Mouse (Mus musculus) CD8-positive naive resting alpha-beta T cell, adult 2 months (primary cell): ENCODE measurements around the gene Stx1a.

Experiments
- DNase-seq, 2 experiments: peaks; one replicate each; pipeline ENCODE4 v3.0.0; 2022; ENCODE audit warnings: low read depth in 2 of 2, low spot score in 2 of 2

Gene Stx1a

GRCm38 (mm10) chr5:135007802-135008571, 15.3 kb upstream of the Stx1a start:
- peak; percentile 27 to 29 for DNase-seq

DNA sequence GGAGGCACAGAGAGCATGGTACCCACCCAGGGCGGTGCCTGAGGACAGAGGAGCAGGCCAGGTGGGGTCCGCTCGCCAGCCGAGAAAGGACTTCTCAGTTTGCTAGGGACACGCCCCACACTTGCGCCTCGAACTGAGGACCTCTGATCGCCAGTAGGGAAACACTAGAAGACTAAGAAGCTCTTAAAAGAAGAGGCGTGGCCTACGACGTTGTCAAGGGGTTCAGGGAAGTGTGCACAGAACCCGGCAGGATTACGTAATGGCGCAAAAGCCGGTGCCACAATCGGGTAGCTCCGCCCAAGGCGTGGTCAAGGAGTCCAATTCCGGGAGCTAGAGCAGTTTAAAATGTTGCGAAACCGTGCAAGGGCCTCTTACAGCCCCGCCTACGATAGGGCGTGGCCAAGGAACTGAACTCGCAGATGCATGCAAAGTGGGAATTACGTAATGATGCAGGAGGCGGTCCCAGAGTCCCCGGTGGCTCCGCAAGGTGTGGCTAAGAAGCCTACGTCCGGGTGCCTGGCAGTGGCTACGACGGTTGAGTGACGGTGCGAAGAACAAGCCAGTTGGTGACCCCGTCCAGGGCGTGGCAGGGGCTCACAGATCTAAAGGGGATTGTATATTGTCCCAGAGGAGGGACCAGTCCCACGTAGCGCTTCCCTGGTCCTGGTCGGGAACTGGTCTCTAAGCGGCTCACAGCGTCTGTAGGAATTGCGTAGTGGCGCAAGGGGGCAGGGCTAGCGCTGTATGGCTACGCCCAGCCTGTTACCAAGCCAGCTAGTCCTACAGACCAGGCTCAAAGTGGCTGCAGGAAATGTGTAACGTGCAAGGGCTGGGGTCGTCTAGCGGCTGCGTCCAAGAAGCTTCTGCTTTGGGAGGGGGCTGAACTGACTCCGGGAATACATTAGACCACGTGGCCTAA, 14.4 kb upstream of the Stx1a start, which contains the start of gene Abhd11:
Gene Abhd11, plus strand, starts transcription at position 482 of the 919 bp plus-strand sequence.
- peak; percentile 95 to 96 for DNase-seq

DNA sequence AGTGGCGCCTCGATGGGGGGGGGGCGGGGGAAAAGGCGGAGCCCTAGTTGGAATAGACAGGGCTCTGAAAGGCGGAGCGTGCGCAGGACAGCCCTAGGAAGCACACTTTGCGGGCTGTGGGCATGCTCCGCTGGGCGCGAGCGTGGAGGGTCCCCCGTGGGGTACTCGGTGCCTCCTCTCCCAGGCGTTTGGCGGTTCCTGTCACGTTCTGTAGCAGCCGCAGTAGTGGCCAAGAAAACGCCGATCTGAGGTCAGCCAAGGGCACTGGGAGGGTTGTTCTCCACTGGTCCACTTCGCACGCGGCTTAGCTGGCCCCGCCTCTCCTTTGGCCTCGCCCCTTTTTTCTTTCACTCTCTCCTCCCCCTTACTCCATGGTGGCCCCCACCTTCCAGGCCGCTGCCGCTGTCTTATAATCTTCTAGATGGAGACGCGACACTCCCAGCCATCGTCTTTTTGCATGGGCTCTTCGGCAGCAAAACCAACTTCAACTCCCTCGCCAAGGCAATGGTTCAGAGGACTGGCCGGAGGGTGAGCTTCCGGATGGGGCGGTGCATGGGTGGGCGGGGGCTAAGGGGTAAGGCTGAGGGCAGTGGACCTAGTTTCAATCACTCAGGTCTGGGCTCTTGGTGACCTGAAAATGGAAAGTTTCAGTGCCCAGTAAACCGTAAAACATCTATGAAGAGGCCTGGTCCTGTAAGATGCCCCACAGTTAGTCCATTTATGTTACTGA, 13.5 kb upstream of the Stx1a start:
- peak; percentile 77 to 87 for DNase-seq

DNA sequence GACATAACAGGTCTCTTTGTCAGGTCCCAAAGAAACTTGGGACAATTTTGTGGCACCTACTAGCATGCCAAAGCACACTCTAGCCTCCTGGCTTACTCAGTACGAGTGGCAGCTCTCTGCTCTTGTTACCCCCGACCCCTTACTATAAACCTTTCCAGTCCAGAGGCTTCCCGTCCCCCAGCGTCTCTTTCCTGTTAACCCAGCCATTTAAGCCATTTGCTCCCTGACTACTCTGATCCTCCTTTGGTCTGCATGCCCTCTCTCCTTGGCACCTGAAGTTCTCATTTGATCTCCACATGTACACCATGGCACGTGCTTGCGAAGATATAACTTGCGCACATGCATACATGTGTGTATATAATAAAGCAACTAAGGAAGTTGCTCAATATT, 13.0 kb upstream of the Stx1a start:
- DNase-seq: no peak

- DNase-seq: no peak
These were observed 12.2 kb upstream of the Stx1a start for GRCm38 (mm10) chr5:135010841-135011743.

DNA sequence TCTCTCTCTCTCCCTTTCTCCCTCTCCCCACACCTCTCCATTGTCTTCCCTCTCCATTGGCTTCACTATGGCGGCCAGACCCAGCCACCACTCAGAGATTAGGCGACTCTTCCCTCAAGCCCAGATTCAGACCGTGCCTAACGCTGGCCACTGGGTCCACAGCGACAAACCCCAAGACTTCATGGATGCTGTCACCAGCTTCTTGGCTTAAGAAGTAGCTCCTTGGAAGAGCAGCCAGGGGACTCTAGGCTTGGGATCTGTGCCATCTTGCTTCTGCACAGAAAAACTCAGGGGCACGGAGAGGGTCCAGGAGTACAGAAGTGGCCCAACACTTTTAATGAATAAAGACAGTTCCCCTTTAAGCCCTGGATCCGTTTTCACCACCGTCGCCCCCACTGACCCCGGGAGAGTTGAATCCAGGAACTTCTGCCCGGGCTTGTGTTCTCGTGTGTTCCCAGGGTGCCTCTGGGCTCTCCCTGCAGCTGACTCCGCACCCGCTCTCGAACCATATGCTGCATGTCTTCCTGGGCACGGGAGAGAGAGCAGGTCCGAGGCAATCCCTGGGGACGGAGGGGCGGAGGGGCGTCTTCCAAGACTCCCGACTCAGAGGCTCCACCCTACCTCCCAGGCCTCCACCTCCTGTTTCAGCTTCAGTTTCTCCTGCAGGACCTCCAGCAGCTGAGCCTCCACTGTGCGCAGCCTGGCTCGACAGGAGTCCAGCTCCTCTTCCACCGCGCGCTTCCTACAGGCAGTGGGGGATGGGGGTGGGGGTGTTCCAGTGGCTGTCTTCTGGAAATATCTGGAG, 11.3 kb upstream of the Stx1a start:
- DNase-seq: no peak

DNA sequence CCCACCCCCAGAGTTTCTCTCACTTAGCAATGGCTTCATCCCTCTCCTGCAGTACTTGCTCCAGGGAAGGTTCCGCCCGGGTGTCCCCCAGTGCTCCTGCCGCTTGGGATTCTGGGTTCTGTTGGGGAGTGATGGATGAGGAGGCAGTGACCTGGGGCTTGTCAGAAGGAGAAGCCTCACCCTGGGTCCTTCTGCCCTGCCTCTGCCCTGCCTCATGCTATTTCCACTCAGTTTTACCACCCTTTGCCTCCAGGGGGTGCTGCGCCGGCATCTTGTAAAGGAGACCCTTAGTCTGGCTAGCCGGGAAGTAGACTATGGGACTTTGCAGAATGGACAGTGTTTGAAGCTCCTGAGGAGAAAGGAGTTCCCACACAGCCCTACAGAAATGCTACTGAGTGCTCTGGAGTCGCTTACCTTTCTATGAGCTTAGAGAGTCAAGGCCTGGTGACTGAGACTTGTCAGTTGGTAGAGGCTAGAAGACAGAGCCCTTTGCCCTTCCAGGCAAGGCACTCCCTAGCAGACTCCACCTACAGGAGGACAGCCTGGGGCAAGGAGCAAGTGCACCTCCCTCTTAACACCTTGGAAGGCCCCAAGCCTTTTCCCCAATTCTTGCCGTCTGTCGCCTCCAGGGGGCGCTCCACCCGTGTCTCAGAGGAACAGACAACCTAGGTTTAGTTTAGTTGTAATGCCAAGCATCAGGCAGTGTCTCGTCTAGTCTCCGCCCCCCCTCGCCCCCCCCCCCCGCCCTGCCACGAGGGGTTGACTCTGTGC, 10.4 kb upstream of the Stx1a start:
- DNase-seq: peak; percentile 83 to 87

- peak; percentile 81 to 88 for DNase-seq
These were observed 7.8 kb upstream of the Stx1a start for GRCm38 (mm10) chr5:135015497-135015896.

DNA sequence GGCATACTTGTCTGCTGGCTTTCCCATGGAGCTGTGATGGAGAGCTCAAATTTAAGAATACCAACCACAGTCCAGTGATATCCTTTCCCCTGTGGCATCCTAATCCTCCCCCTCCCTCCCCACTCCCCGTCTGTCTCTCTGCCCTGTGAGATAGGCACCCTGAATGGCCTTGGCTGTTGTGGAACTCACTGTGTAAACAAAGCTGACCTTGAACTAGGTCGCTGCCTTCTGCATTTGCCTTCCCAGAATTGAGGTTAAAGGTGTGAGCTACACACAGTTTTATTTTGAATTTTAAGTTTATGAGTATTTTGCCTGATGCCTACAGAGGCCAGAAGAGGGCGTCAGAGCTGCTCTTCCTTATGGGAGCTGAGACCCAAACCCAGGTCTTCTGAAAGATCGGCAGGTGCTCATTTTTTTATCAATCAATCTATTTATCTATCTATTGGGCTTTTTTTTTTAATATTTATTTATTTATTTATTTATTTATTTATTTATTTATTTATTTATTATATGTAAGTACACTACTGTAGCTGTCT, 7.0 kb upstream of the Stx1a start:
- no peak for DNase-seq

DNA sequence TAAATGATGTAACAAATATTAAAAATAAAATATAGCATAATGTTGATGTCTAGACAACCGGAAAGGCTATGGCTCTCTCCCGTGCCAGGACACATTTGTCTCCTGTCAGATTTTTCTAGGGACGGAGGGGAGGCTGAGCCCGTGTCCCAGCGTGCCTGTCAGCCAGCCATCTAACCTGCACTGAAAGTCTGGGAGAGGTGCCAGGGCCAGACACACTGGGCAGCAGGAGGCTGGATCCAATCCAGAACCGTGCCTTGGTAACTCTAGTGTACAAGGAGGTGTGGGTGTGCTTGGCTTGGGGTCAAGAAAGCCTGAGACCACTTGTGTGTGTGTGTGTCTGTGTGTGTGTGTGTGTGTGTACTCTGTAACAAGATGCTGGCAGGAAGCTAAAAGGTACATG, 1.5 kb upstream of the Stx1a start:
- DNase-seq: no peak

DNA sequence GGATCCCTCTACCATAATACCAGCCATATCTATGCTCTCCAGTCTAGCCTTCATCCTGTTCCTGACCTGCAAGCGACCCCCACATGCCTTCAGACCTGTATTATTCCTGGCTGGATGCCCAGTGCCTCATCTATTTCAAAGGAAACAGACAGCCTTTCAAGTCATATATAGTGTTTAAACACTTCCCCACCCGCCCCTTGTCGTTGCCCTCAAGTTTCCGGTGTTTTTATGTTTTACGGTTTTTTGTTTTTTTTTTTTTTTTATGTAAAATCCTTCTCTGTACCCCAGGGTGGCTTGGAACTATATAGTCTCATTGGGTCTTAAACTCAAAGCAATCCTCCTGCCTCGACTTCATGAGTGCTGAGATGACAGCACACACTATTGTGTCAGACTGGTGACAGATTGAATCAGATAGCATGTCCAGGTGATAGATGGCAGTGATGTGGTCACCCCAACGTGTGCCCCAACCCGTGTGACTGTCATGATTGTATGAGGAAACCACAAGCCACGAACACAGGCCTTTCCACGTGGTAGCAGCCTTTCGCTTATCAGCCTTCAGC, 1.5 kb downstream of the Stx1a start:
- peak; percentile 70 to 81 for DNase-seq

DNA sequence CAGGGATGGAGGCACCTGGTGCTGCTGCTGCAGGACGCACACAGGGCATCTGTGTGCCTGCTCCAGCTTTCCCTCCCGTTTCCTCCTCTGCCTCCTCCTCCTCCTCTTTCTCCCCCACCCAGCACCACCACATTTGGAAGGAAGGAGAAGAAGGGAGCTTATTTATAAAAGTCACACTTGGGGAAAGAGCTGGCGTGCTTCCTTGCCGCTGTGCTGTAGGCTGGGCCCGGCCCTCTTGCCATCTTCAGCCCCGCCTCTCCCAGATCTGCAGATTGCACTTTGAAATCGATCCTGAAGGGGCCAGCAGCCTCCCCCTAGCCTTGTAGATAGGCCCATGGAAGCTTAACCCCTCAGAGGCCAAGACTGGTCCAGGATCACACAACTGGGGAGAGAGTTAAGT, 2.6 kb downstream of the Stx1a start:
- peak in 1 of 2 experiments; percentile 30 for DNase-seq

- no peak for DNase-seq
These were observed 5.9 kb downstream of the Stx1a start for GRCm38 (mm10) chr5:135029007-135029854.

DNA sequence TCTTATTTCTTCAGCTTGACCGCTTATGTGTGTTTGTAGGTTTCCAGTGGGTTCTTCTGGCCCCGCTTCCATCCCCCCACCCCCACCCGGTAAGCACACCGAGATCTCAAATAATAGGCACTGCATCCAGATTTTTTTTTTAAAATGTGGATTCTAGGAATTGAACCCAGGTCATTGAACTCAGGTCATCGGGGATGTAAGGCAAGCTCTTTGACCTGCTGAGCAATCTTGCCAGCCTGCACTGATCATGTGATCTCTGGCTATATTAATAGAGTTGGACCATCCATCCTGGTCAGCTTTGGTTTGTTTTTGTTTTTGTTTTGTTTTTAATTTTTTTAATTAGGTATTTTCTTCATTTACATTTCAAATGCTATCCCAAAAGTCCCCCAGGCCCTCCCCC, 9.3 kb downstream of the Stx1a start:
- no peak for DNase-seq

DNA sequence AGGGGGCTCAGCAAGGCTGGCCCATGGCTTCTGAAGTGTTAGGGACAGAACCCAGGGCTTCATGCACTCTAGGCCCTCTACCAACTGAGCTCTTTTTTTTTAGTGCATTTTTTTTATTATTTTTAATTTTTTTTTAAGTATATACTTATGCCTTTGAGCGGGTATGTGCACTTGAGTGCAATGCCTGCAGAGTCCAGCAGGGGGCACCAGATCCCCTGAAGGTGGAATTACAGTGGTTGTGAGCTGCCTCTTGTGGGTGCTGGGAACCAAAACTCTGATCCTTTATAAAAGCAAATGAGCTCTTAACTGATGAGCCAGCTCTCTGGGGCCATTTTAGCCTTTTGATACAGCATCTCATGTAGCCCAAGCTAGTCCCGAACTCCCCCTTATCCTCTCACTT, 11.3 kb downstream of the Stx1a start:
- peak in 1 of 2 experiments; percentile 31 for DNase-seq

GRCm38 (mm10) chr5:135035608-135036359, 12.5 kb downstream of the Stx1a start:
- no peak for DNase-seq

GRCm38 (mm10) chr5:135037946-135038345, 14.7 kb downstream of the Stx1a start:
- no peak for DNase-seq
